Mouse (Mus musculus) MEL (cell line): ENCODE measurements around the gene Atoh8.

Experiments
- CTCF ChIP-seq, 3 experiments: IDR thresholded peaks in 2 of 3; conservative IDR thresholded peaks in 1 of 3; 2 replicates each; pipeline ENCODE4 v1.5.1; 2011 to 2012; ENCODE audit warnings: low read length in 3 of 3, low read depth in 2 of 3, mild to moderate bottlenecking in 2 of 3, improper control_type of control experiment in 1 of 3, inconsistent platforms in 1 of 3, mixed read lengths in 1 of 3, moderate library complexity in 1 of 3; ENCODE audit not compliant: control insufficient read depth in 1 of 3, insufficient read depth in 1 of 3, poor library complexity in 1 of 3, severe bottlenecking in 1 of 3
- NRF1 ChIP-seq: IDR thresholded peaks from 2 replicates; pipeline ENCODE4 v1.6.1; 2014; ENCODE audit warnings: low read depth, mild to moderate bottlenecking, inconsistent platforms, low read length, improper control_type of control experiment, moderate library complexity; ENCODE audit not compliant: poor library complexity, insufficient read depth, severe bottlenecking
- POLR2A ChIP-seq, 2 experiments: IDR thresholded peaks; 2 replicates each; pipeline ENCODE4 v1.6.1; 2011 to 2012; ENCODE audit warnings: low read length in 2 of 2, mild to moderate bottlenecking in 2 of 2, control low read depth in 1 of 2, improper control_type of control experiment in 1 of 2, low read depth in 1 of 2, moderate library complexity in 1 of 2; ENCODE audit not compliant: control insufficient read depth in 1 of 2, insufficient read depth in 1 of 2, poor library complexity in 1 of 2
- SIN3A ChIP-seq: IDR thresholded peaks from 2 replicates; pipeline ENCODE4 v1.6.1; 2012; ENCODE audit warnings: low read length, improper control_type of control experiment, inconsistent platforms
- TCF12 ChIP-seq: IDR thresholded peaks from 2 replicates; pipeline ENCODE4 v1.6.1; 2014; ENCODE audit warnings: low read depth, mild to moderate bottlenecking, inconsistent platforms, low read length, improper control_type of control experiment, moderate library complexity
- ZMIZ1 ChIP-seq: IDR thresholded peaks from 2 replicates; pipeline ENCODE4 v1.6.1; 2012; ENCODE audit warnings: low read depth, mild to moderate bottlenecking, inconsistent platforms, low read length, improper control_type of control experiment, moderate library complexity

GRCm38 (mm10) chr6:72270952-72271519 lies 35.7 kb upstream of the Atoh8 start:
- TF ChIP-seq SIN3A (no peak), POLR2A (IDR thresholded peaks at IDR 0.05; ENCODE audit: control insufficient read depth in 1 of 2, insufficient read depth in 1 of 2, low read depth in 1 of 2, low read length in 2 of 2, poor library complexity in 1 of 2) (no peak), ZMIZ1 (no peak), CTCF (IDR thresholded peaks at IDR 0.05 in 2 of 3, conservative IDR thresholded peaks at IDR 0.05 in 1 of 3; ENCODE audit: control insufficient read depth in 1 of 3, insufficient read depth in 1 of 3, low read depth in 2 of 3, low read length in 3 of 3, poor library complexity in 1 of 3, severe bottlenecking in 1 of 3) (no peak), NRF1 (no peak), TCF12 (no peak)
